Mouse (Mus musculus) heart, adult 2 months (tissue): ENCODE measurements at regions not wholly inside any gene's neighbourhood (a gene's known extent, or its start where the extent isn't known, plus 50 kb on each side); places are given as distances from the start of the nearest gene placed in this dataset.

ENCODE experiments used
- DNase-seq, 2 experiments: peaks; one replicate each; pipeline ENCODE4 v3.0.0; 2021
- H3K27ac ChIP-seq: fragments of 200-600 bp; 2 replicates; pipeline ENCODE4 v1.8.1; 2022
- H3K27me3 ChIP-seq: fragments of 200-500 bp; 2 replicates; pipeline ENCODE4 v1.6.1; 2012; ENCODE audit warnings: mild to moderate bottlenecking, low read length, inconsistent platforms, mixed read lengths; ENCODE audit not compliant: control insufficient read depth, insufficient read depth
- H3K36me3 ChIP-seq: fragments of 200-500 bp; 2 replicates; pipeline ENCODE4 v1.6.1; 2012; ENCODE audit warnings: low read length, inconsistent platforms; ENCODE audit not compliant: control insufficient read depth, insufficient read depth
- H3K4me1 ChIP-seq: fragments of 200-500 bp; 2 replicates; pipeline ENCODE4 v1.6.1; 2011; ENCODE audit warnings: low read length; ENCODE audit not compliant: control insufficient read depth, insufficient read depth
- H3K4me3 ChIP-seq: fragments of 200-600 bp; 2 replicates; pipeline ENCODE4 v1.8.1; 2022
- H3K79me2 ChIP-seq: fragments of 200-500 bp; replicated peaks from 2 replicates; pipeline ENCODE4 v1.6.1; 2012; ENCODE audit warnings: mild to moderate bottlenecking, inconsistent platforms, low read length, moderate library complexity, mixed read lengths; ENCODE audit not compliant: control insufficient read depth, insufficient read depth
- H3K9ac ChIP-seq: fragments of 200-500 bp; 2 replicates; pipeline ENCODE4 v1.6.1; 2012; ENCODE audit warnings: low read depth, mild to moderate bottlenecking, control low read depth, inconsistent platforms, low read length, mixed read lengths
- CTCF ChIP-seq: fragments of 200-600 bp; IDR thresholded peaks from 2 replicates; pipeline ENCODE4 v1.8.1; 2022; ENCODE audit warnings: antibody characterized with exemption, mild to moderate bottlenecking, moderate library complexity
- EP300 ChIP-seq: fragments of 200-500 bp; IDR thresholded peaks from 2 replicates; pipeline ENCODE4 v1.6.1; 2011; ENCODE audit warnings: low read depth, low read length, control low read depth; ENCODE audit not compliant: insufficient read depth
- POLR2A ChIP-seq: fragments of 200-500 bp; IDR thresholded peaks from 2 replicates; pipeline ENCODE4 v1.6.1; 2011; ENCODE audit warnings: mild to moderate bottlenecking, low read depth, low read length, control low read depth; ENCODE audit not compliant: insufficient read depth
- WGBS: fragments of 180-500 bp; shearing (Covaris S2); methylation state at CpG from one replicate; pipeline ENCODE4 v1.1.7; 2018; 5-methylcytosine and 5-hydroxymethylcytosine counted together
- intact Hi-C: fragments of 180-260 bp; cut with DNase I; formaldehyde crosslinking; loops from one replicate; pipeline ENCODE4 v1.15.1; 2025

DNA sequence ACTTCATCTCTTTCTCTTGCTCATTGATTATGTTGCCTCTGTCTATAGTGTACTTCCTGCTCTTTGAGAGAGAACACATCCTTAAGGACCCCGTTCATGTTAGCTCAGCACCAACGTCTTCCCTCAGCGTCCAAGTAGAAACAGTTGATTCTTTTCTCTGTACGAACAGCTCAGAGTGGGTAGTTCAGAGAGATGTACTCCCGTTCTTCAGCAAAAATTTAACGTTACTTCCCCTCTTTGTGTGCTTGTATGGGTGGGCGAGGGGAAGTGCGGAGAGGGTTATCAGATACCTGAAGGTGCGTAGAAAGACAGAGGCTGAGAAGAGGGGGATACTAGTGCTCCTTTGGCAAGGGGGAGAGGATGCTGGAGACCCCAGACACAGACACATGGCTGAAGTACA, 55.1 kb upstream of the Tab2 start:
- WGBS: 65% methylated on average over 9 of the region's 9 CpGs
- TF ChIP-seq EP300: no peak
- no peak for TF ChIP-seq CTCF
- TF ChIP-seq POLR2A: no peak
- no peak for DNase-seq

GRCm38 (mm10) chr10:8009855-8010254, 53.8 kb upstream of the Tab2 start:
- H3K27me3 ChIP-seq: no peaks in the 10 kb centered on the region
- no peaks in the 10 kb centered on the region for H3K36me3 ChIP-seq
- DNase-seq: peak in 1 of 2 experiments; percentile 8
- H3K79me2 ChIP-seq: no peaks in the 10 kb centered on the region
- no peak overlapping the region for H3K4me3 ChIP-seq
- WGBS: 84% methylated on average over 1 of the region's 1 CpGs
- no peaks in the 10 kb centered on the region; the same call in 1 of the 2 replicates for H3K4me1 ChIP-seq
- no peak overlapping the region for H3K27ac ChIP-seq
- no peak for TF ChIP-seq EP300
- no peak for TF ChIP-seq CTCF
- TF ChIP-seq POLR2A: no peak
- intact Hi-C loops: no loop called here
- no peak overlapping the region for H3K9ac ChIP-seq

More for the DNA sequence above, 55.1 kb upstream of the Tab2 start:
- no peak overlapping the region for H3K27ac ChIP-seq
- intact Hi-C loops: no loop called here
- no peaks in the 10 kb centered on the region; the same call in 1 of the 2 replicates for H3K4me1 ChIP-seq
- no peak overlapping the region for H3K4me3 ChIP-seq
- H3K36me3 ChIP-seq: no peaks in the 10 kb centered on the region
- H3K27me3 ChIP-seq: no peaks in the 10 kb centered on the region
- no peak overlapping the region for H3K9ac ChIP-seq
- H3K79me2 ChIP-seq: no peaks in the 10 kb centered on the region

GRCm38 (mm10) chr10:8007990-8008368, 51.9 kb upstream of the Tab2 start:
- Histone ChIP-seq H3K79me2 (no peaks in the 10 kb centered on the region), H3K27ac (no peak overlapping the region), H3K4me1 (no peaks in the 10 kb centered on the region; the same call in 1 of the 2 replicates), H3K9ac (no peak overlapping the region), H3K27me3 (no peaks in the 10 kb centered on the region), H3K4me3 (no peak overlapping the region), H3K36me3 (no peaks in the 10 kb centered on the region)
- TF ChIP-seq CTCF: no peak
- no peak for TF ChIP-seq EP300
- TF ChIP-seq POLR2A: no peak
- no peak for DNase-seq
- intact Hi-C loops: no loop called here
- 64% methylated on average over 3 of the region's 3 CpGs for WGBS

GRCm38 (mm10) chr10:8007286-8007989, 51.4 kb upstream of the Tab2 start:
- Histone ChIP-seq H3K9ac (no peak overlapping the region), H3K4me3 (no peak overlapping the region)
- intact Hi-C loops: no loop called here

More at GRCm38 (mm10) chr10:8007286-8007989, 51.4 kb upstream of the Tab2 start:
- H3K4me1 ChIP-seq: no peaks in the 10 kb centered on the region; the same call in 1 of the 2 replicates
- H3K27ac ChIP-seq: no peak overlapping the region
- no peak for TF ChIP-seq CTCF
- TF ChIP-seq EP300: no peak
- 77% methylated on average over 5 of the region's 5 CpGs for WGBS
- H3K36me3 ChIP-seq: no peaks in the 10 kb centered on the region
- no peak for DNase-seq
- H3K27me3 ChIP-seq: no peaks in the 10 kb centered on the region
- no peaks in the 10 kb centered on the region for H3K79me2 ChIP-seq
